21 mouse cellular contexts compared by ENCODE assay signal in the genomic region with DNA sequence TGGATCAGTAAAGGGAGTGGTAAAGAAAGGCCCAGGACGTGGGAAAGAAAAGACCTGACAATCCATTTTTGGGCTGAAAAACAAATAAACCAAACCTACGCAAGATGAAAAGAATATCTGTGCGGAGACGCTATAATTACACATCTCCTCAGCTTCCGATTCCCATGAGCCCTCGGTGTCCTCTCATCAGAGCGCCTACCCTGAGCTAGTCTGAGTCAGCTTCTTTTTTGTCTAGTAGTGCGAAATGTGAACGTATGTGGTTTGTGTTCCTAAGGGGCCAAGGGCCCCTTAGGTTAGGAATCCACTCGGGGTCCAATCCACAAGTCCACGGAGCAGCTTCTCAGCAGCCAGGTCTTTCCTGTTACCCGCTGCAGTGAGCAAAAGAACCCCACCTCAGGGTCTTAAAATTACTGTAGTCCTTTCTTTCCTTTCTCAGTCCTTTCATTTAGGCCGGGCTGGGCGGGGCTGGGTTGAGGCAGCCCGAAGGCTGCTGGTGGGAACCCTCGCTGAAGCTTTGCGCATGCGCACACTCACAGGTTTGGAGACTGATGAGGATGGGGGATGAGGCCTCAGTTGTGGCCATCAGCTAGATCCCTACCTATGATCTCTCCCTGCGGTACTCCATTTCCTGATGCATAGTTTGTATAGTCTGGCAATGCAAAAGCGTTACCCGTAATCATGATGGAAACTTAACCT. TPM values are rescaled to one million over a fixed set of nuclear protein-coding genes. Genes with fewer than 3 reads are reported as not detected.
DNase-seq lines count a peak whose midpoint lies in the region; ATAC-seq and TF ChIP-seq lines count a peak whose summit lies in the region.
"Had no signal": no experiment of that assay in that cellular context is flagged by ENCODE, and none has a peak within 500 bp of the region (broad histone marks: within the 10 kb centered on the region; RNA-seq: fewer than 3 reads in every experiment).

No protein-coding gene starts in this region.

- TF ChIP-seq CTCF in hindbrain, postnatal 0 days (IDR thresholded peaks at IDR 0.05; ENCODE audit: low read depth): no peak
- TF ChIP-seq CTCF in E14TG2a.4 (conservative IDR thresholded peaks at IDR 0.05; ENCODE audit: low read length): no peak

- H3K36me3 ChIP-seq in hindbrain, embryonic 10.5 days: no peaks in the 10 kb centered on the region
- H3K36me3 ChIP-seq in hindbrain, postnatal 0 days (ENCODE audit: insufficient read depth, low read length): no peaks in the 10 kb centered on the region
- peaks cover 5% of the 10 kb centered on the region; the same call in 1 of the 2 replicates for H3K36me3 ChIP-seq in E14TG2a.4 (ENCODE audit: insufficient read depth, low read length)
- H3K36me3 ChIP-seq: embryonic facial prominence, embryonic 10.5 days; heart, embryonic 13.5 days; hindbrain, embryonic 12.5 days had no signal

- no peak overlapping the region for H3K9ac ChIP-seq in hindbrain, postnatal 0 days (replicated peaks; ENCODE audit: low read length)
- H3K9ac ChIP-seq: forebrain, embryonic 13.5 days; forebrain, postnatal 0 days; heart, embryonic 13.5 days; hindbrain, embryonic 12.5 days had no signal

- no peaks in the 10 kb centered on the region for H3K27me3 ChIP-seq in hindbrain, embryonic 10.5 days (ENCODE audit: insufficient read depth, poor library complexity, severe bottlenecking)
- no peaks in the 10 kb centered on the region for H3K27me3 ChIP-seq in hindbrain, postnatal 0 days (ENCODE audit: insufficient read depth, low read length)
- no peaks in the 10 kb centered on the region for H3K27me3 ChIP-seq in E14TG2a.4 (ENCODE audit: insufficient read depth, low read length)
- H3K27me3 ChIP-seq: forebrain, embryonic 13.5 days; heart, embryonic 13.5 days; hindbrain, embryonic 12.5 days had no signal

- ATAC-seq in hindbrain, postnatal 0 days: no peak
- peak; percentile 71 for ATAC-seq in inflammation-experienced regulatory T-cells, adult 6 months
- ATAC-seq: forebrain, embryonic 13.5 days; forebrain, postnatal 0 days; hindbrain, embryonic 16.5 days; intestine, embryonic 16.5 days had no signal

- peaks cover 46% of the 10 kb centered on the region for H3K4me1 ChIP-seq in hindbrain, embryonic 10.5 days (replicated peaks)
- H3K4me1 ChIP-seq in hindbrain, postnatal 0 days (ENCODE audit: insufficient read depth, low read length): no peaks in the 10 kb centered on the region
- peaks cover 98% of the 10 kb centered on the region for H3K4me1 ChIP-seq in E14TG2a.4 (replicated peaks; ENCODE audit: low read depth, low read length)

- H3K4me2 ChIP-seq in hindbrain, postnatal 0 days (ENCODE audit: low read depth, low read length): no peak overlapping the region
- H3K4me2 ChIP-seq: forebrain, embryonic 13.5 days; heart, embryonic 13.5 days; hindbrain, embryonic 12.5 days had no signal

- WGBS in hindbrain, embryonic 10.5 days: 79% methylated on average over 21 of the region's 21 CpGs
- WGBS in hindbrain, postnatal 0 days: 81% methylated on average over 21 of the region's 21 CpGs

- no peak overlapping the region for H3K4me3 ChIP-seq in hindbrain, embryonic 10.5 days
- H3K4me3 ChIP-seq in hindbrain, postnatal 0 days (ENCODE audit: low read length): no peak overlapping the region
- H3K4me3 ChIP-seq in E14TG2a.4 (replicated peaks; ENCODE audit: low read length): peak overlapping the region; percentile 51
- H3K4me3 ChIP-seq: embryonic facial prominence, embryonic 10.5 days; forebrain, embryonic 13.5 days; heart, embryonic 13.5 days; hindbrain, embryonic 12.5 days had no signal

- no peak for DNase-seq in hindbrain, embryonic 10.5 days (ENCODE audit: low spot score)
- DNase-seq in hindbrain, postnatal 0 days (ENCODE audit: low spot score): no peak
- DNase-seq in R1 (ENCODE audit: low read depth, low spot score): peak; percentile 90
- DNase-seq in right cerebral cortex, postnatal 36 days (ENCODE audit: low spot score in 2 of 2): no peak
- DNase-seq in urinary bladder, adult 18-20 months (ENCODE audit: low spot score in 2 of 2): no peak
- no peak for DNase-seq in B cell, adult 2 months
- DNase-seq: adrenal gland, postnatal 14 days; cerebellum, adult 18-20 months; cerebellum, adult 9-11 months; cerebellum, postnatal 36 days; forebrain, postnatal 0 days; gastrocnemius, postnatal 14 days; heart, postnatal 36 days had no signal

- H3K27ac ChIP-seq in hindbrain, embryonic 10.5 days: peak overlapping the region; percentile 35; the same call in 1 of the 2 replicates
- H3K27ac ChIP-seq in hindbrain, postnatal 0 days: no peak overlapping the region
- H3K27ac ChIP-seq: embryonic facial prominence, embryonic 10.5 days; forebrain, embryonic 13.5 days; heart, embryonic 13.5 days; hindbrain, embryonic 12.5 days had no signal

- H3K9me3 ChIP-seq in hindbrain, embryonic 10.5 days: no peaks in the 10 kb centered on the region
- H3K9me3 ChIP-seq in hindbrain, postnatal 0 days (ENCODE audit: low read length): no peaks in the 10 kb centered on the region
- no peaks in the 10 kb centered on the region for H3K9me3 ChIP-seq in E14TG2a.4 (ENCODE audit: low read length)
- H3K9me3 ChIP-seq: embryonic facial prominence, embryonic 10.5 days; forebrain, embryonic 13.5 days; heart, embryonic 13.5 days; hindbrain, embryonic 12.5 days had no signal

RNA-seq across cellular contexts. Expression of gene Cdkn1a, which starts 25.4 kb away (rescaled TPM):
- 29.9 and 36.0 TPM in 2 replicates for polyA plus RNA-seq in hindbrain, embryonic 10.5 days (2016; fragmentation: Nextera tagmentation; extraction: Ambion mirVana)
- 48.9 and 50.0 TPM in 2 replicates for total RNA-seq in hindbrain, postnatal 0 days (2014; rRNA removed)
- polyA plus RNA-seq in hindbrain, postnatal 0 days (2015; fragmentation: Nextera tagmentation; extraction: Ambion mirVana): 242 and 257 TPM in 2 replicates
- polyA plus RNA-seq in inflammation-experienced regulatory T-cells, adult 6 months (2017; shearing (Covaris generic)): 10 to 100 TPM in 1 of 3 experiments, 1 to 10 TPM in 2; 1.7 to 57.4 (median 2.5) TPM

RNA-seq across cellular contexts. Expression of gene Srsf3, which starts 33.0 kb away (rescaled TPM):
- 723 and 795 TPM in 2 replicates for polyA plus RNA-seq in hindbrain, embryonic 10.5 days (2016; fragmentation: Nextera tagmentation; extraction: Ambion mirVana)
- 139 and 147 TPM in 2 replicates for total RNA-seq in hindbrain, postnatal 0 days (2014; rRNA removed)
- 298 and 315 TPM in 2 replicates for polyA plus RNA-seq in hindbrain, postnatal 0 days (2015; fragmentation: Nextera tagmentation; extraction: Ambion mirVana)
- polyA plus RNA-seq in inflammation-experienced regulatory T-cells, adult 6 months (2017; shearing (Covaris generic)): 100 to 1,000 TPM; 296 to 519 (median 387) TPM

RNA-seq across cellular contexts. Expression of gene Rab44, which starts 48.6 kb away (rescaled TPM):
- polyA plus RNA-seq in hindbrain, embryonic 10.5 days (2016; fragmentation: Nextera tagmentation; extraction: Ambion mirVana): 0.04 TPM in 1 of 2 replicates, not detected in the other
- 1.2 TPM in 2 replicates for total RNA-seq in hindbrain, postnatal 0 days (2014; rRNA removed)
- polyA plus RNA-seq in hindbrain, postnatal 0 days (2015; fragmentation: Nextera tagmentation; extraction: Ambion mirVana): 0.05 and 0.20 TPM in 2 replicates
- polyA plus RNA-seq in inflammation-experienced regulatory T-cells, adult 6 months (2017; shearing (Covaris generic)): not detected
- total RNA-seq: forebrain, postnatal 0 days had no signal
- polyA plus RNA-seq: forebrain, embryonic 13.5 days; forebrain, postnatal 0 days had no signal

RNA-seq across cellular contexts. Expression of gene Stk38, which starts 57.6 kb away (rescaled TPM):
- 131 and 133 TPM in 2 replicates for polyA plus RNA-seq in hindbrain, embryonic 10.5 days (2016; fragmentation: Nextera tagmentation; extraction: Ambion mirVana)
- total RNA-seq in hindbrain, postnatal 0 days (2014; rRNA removed): 56.2 and 58.7 TPM in 2 replicates
- 52.7 and 60.8 TPM in 2 replicates for polyA plus RNA-seq in hindbrain, postnatal 0 days (2015; fragmentation: Nextera tagmentation; extraction: Ambion mirVana)
- polyA plus RNA-seq in inflammation-experienced regulatory T-cells, adult 6 months (2017; shearing (Covaris generic)): 100 to 1,000 TPM; 155 to 250 (median 235) TPM
